Mouse (Mus musculus): ENCODE measurements around the gene 1700123O20Rik. TPM values are rescaled to one million over a fixed set of nuclear protein-coding genes. Genes with fewer than 3 reads are reported as not detected.

1700123O20Rik gene
- polyA plus RNA-seq, 1 experiment from 2014 or later: 81.1 TPM

- H3K9ac ChIP-seq (ENCODE audit: low read depth, low read length): no peak overlapping the region
- ATAC-seq (replicated peaks; ENCODE audit: low FRiP score): no peak
- H3K4me1 ChIP-seq (replicated peaks; ENCODE audit: control insufficient read depth, insufficient read depth, low read length): peaks cover 22% of the 10 kb centered on the region
- H3K9me3 ChIP-seq (ENCODE audit: control insufficient read depth, low read length): no peaks in the 10 kb centered on the region
- no peak overlapping the region for H3K4me3 ChIP-seq (ENCODE audit: low read depth, low read length)
- H3K27ac ChIP-seq (ENCODE audit: low read depth, low read length): no peak overlapping the region
- no peaks in the 10 kb centered on the region for H3K36me3 ChIP-seq (ENCODE audit: control insufficient read depth, insufficient read depth, low read length)
- no peak overlapping the region; the same call in 1 of the 2 replicates for H3K4me2 ChIP-seq
- DNase-seq (ENCODE audit: low spot score): no peak
- H3K27me3 ChIP-seq (replicated peaks; ENCODE audit: control insufficient read depth, insufficient read depth, low read length): peaks cover 65% of the 10 kb centered on the region
- WGBS: 18% methylated on average over 17 of the region's 17 CpGs
Observed at GRCm38 (mm10) chr14:54706589-54707320, 20.7 kb downstream of the 1700123O20Rik start.

- H3K36me3 ChIP-seq (ENCODE audit: control insufficient read depth, insufficient read depth, low read length): no peaks in the 10 kb centered on the region
- no peak overlapping the region for H3K27ac ChIP-seq (ENCODE audit: low read depth, low read length)
- H3K4me3 ChIP-seq (ENCODE audit: low read depth, low read length): no peak overlapping the region
- no peak overlapping the region for H3K9ac ChIP-seq (ENCODE audit: low read depth, low read length)
- 57% methylated on average over 9 of the region's 9 CpGs for WGBS
- H3K4me1 ChIP-seq (replicated peaks; ENCODE audit: control insufficient read depth, insufficient read depth, low read length): peaks cover 22% of the 10 kb centered on the region
- ATAC-seq (replicated peaks; ENCODE audit: low FRiP score) (no peak), DNase-seq (ENCODE audit: low spot score) (no peak)
- H3K4me2 ChIP-seq: no peak overlapping the region
- no peaks in the 10 kb centered on the region for H3K9me3 ChIP-seq (ENCODE audit: control insufficient read depth, low read length)
- peaks cover 45% of the 10 kb centered on the region for H3K27me3 ChIP-seq (replicated peaks; ENCODE audit: control insufficient read depth, insufficient read depth, low read length)
Observed at GRCm38 (mm10) chr14:54709054-54709453, 23.0 kb downstream of the 1700123O20Rik start.

- Histone ChIP-seq H3K9ac (ENCODE audit: low read depth, low read length) (no peak within 1 kb of the TSS), H3K9me3 (ENCODE audit: control insufficient read depth, low read length) (no peaks in the 10 kb centered on the region), H3K27ac (ENCODE audit: low read depth, low read length) (peak within 1 kb of the TSS; percentile 27; the same call in 1 of the 2 replicates), H3K27me3 (replicated peaks; ENCODE audit: control insufficient read depth, insufficient read depth, low read length) (peaks cover 38% of the 10 kb centered on the region), H3K4me2 (0 out of 2 replicates have a peak within 1 kb of the TSS, but pooled peaks have one; percentile 10), H3K4me1 (replicated peaks; ENCODE audit: control insufficient read depth, insufficient read depth, low read length) (peaks cover 2% of the 10 kb centered on the region), H3K4me3 (ENCODE audit: low read depth, low read length) (no peak within 1 kb of the TSS), H3K36me3 (ENCODE audit: control insufficient read depth, insufficient read depth, low read length) (no peaks in the 10 kb centered on the region)
- ATAC-seq (replicated peaks; ENCODE audit: low FRiP score): no peak
- DNase-seq (ENCODE audit: low spot score): no peak
- WGBS: 73% methylated on average over 7 of the region's 7 CpGs
Observed at GRCm38 (mm10) chr14:54712074-54712473, 26.1 kb downstream of the 1700123O20Rik start, which contains the start of gene Cebpe. Cebpe (minus strand) TSS chr14:54712174.

- Histone ChIP-seq H3K9me3 (ENCODE audit: control insufficient read depth, low read length) (no peaks in the 10 kb centered on the region), H3K4me2 (0 out of 2 replicates have a peak overlapping the region, but pooled peaks have one; percentile 10), H3K27ac (ENCODE audit: low read depth, low read length) (peak overlapping the region; percentile 27; the same call in 1 of the 2 replicates), H3K36me3 (ENCODE audit: control insufficient read depth, insufficient read depth, low read length) (no peaks in the 10 kb centered on the region), H3K4me1 (replicated peaks; ENCODE audit: control insufficient read depth, insufficient read depth, low read length) (no peaks in the 10 kb centered on the region), H3K9ac (ENCODE audit: low read depth, low read length) (no peak overlapping the region), H3K4me3 (ENCODE audit: low read depth, low read length) (no peak overlapping the region), H3K27me3 (replicated peaks; ENCODE audit: control insufficient read depth, insufficient read depth, low read length) (peaks cover 30% of the 10 kb centered on the region)
- WGBS: 39% methylated on average over 8 of the region's 8 CpGs
- ATAC-seq (replicated peaks; ENCODE audit: low FRiP score): peak; percentile 37; the same call in 1 of the 2 replicates
- DNase-seq (ENCODE audit: low spot score): no peak
Observed at GRCm38 (mm10) chr14:54712861-54713260, 26.8 kb downstream of the 1700123O20Rik start.

GRCm38 (mm10) chr14:54714121-54714520 lies 28.1 kb downstream of the 1700123O20Rik start:
- DNase-seq (ENCODE audit: low spot score): peak; percentile 69
- H3K36me3 ChIP-seq (ENCODE audit: control insufficient read depth, insufficient read depth, low read length): no peaks in the 10 kb centered on the region
- ATAC-seq (replicated peaks; ENCODE audit: low FRiP score): no peak
- H3K4me1 ChIP-seq (replicated peaks; ENCODE audit: control insufficient read depth, insufficient read depth, low read length): no peaks in the 10 kb centered on the region
- H3K9me3 ChIP-seq (ENCODE audit: control insufficient read depth, low read length): no peaks in the 10 kb centered on the region
- H3K27ac ChIP-seq (ENCODE audit: low read depth, low read length): no peak overlapping the region
- peak overlapping the region; percentile 74 for H3K4me2 ChIP-seq
- no peak overlapping the region for H3K9ac ChIP-seq (ENCODE audit: low read depth, low read length)
- peak overlapping the region; percentile 27 for H3K4me3 ChIP-seq (ENCODE audit: low read depth, low read length)
- peaks cover 20% of the 10 kb centered on the region for H3K27me3 ChIP-seq (replicated peaks; ENCODE audit: control insufficient read depth, insufficient read depth, low read length)
- WGBS: 2% methylated on average over 13 of the region's 13 CpGs

GRCm38 (mm10) chr14:54714617-54715081 lies 28.6 kb downstream of the 1700123O20Rik start:
- peaks cover 14% of the 10 kb centered on the region for H3K27me3 ChIP-seq (replicated peaks; ENCODE audit: control insufficient read depth, insufficient read depth, low read length)
- no peaks in the 10 kb centered on the region for H3K4me1 ChIP-seq (replicated peaks; ENCODE audit: control insufficient read depth, insufficient read depth, low read length)
- ATAC-seq (replicated peaks; ENCODE audit: low FRiP score): 0 out of 2 replicates have a peak, but pooled peaks have one; percentile 32
- DNase-seq (ENCODE audit: low spot score): no peak
- peak overlapping the region; percentile 27 for H3K4me3 ChIP-seq (ENCODE audit: low read depth, low read length)
- H3K36me3 ChIP-seq (ENCODE audit: control insufficient read depth, insufficient read depth, low read length): no peaks in the 10 kb centered on the region
- WGBS: 2% methylated on average over 15 of the region's 15 CpGs
- no peak overlapping the region for H3K27ac ChIP-seq (ENCODE audit: low read depth, low read length)
- H3K9ac ChIP-seq (ENCODE audit: low read depth, low read length): no peak overlapping the region
- peak overlapping the region; percentile 74 for H3K4me2 ChIP-seq
- no peaks in the 10 kb centered on the region for H3K9me3 ChIP-seq (ENCODE audit: control insufficient read depth, low read length)

- no peaks in the 10 kb centered on the region for H3K9me3 ChIP-seq (ENCODE audit: control insufficient read depth, low read length)
- H3K36me3 ChIP-seq (ENCODE audit: control insufficient read depth, insufficient read depth, low read length): no peaks in the 10 kb centered on the region
- H3K4me2 ChIP-seq: peak overlapping the region; percentile 74; the same call in 1 of the 2 replicates
- peaks cover 7% of the 10 kb centered on the region for H3K27me3 ChIP-seq (replicated peaks; ENCODE audit: control insufficient read depth, insufficient read depth, low read length)
- no peak for ATAC-seq (replicated peaks; ENCODE audit: low FRiP score)
- H3K27ac ChIP-seq (ENCODE audit: low read depth, low read length): no peak overlapping the region
- H3K9ac ChIP-seq (ENCODE audit: low read depth, low read length): no peak overlapping the region
- WGBS: 78% methylated on average over 1 of the region's 1 CpGs
- DNase-seq (ENCODE audit: low spot score): no peak
- no peak overlapping the region for H3K4me3 ChIP-seq (ENCODE audit: low read depth, low read length)
- no peaks in the 10 kb centered on the region for H3K4me1 ChIP-seq (replicated peaks; ENCODE audit: control insufficient read depth, insufficient read depth, low read length)
Observed at GRCm38 (mm10) chr14:54715402-54715801, 29.4 kb downstream of the 1700123O20Rik start.

GRCm38 (mm10) chr14:54720041-54720440 lies 34.0 kb downstream of the 1700123O20Rik start:
- no peaks in the 10 kb centered on the region for H3K36me3 ChIP-seq (ENCODE audit: control insufficient read depth, insufficient read depth, low read length)
- DNase-seq (ENCODE audit: low spot score) (no peak), ATAC-seq (replicated peaks; ENCODE audit: low FRiP score) (no peak)
- no peaks in the 10 kb centered on the region for H3K4me1 ChIP-seq (replicated peaks; ENCODE audit: control insufficient read depth, insufficient read depth, low read length)
- H3K27ac ChIP-seq (ENCODE audit: low read depth, low read length): no peak overlapping the region
- 85% methylated on average over 11 of the region's 11 CpGs for WGBS
- no peak overlapping the region for H3K4me2 ChIP-seq
- no peak overlapping the region for H3K9ac ChIP-seq (ENCODE audit: low read depth, low read length)
- H3K9me3 ChIP-seq (ENCODE audit: control insufficient read depth, low read length): no peaks in the 10 kb centered on the region
- H3K27me3 ChIP-seq (replicated peaks; ENCODE audit: control insufficient read depth, insufficient read depth, low read length): no peaks in the 10 kb centered on the region; the same call in 1 of the 2 replicates
- no peak overlapping the region for H3K4me3 ChIP-seq (ENCODE audit: low read depth, low read length)
